Mouse (Mus musculus): ENCODE data around the gene Zfp472. TPM values are rescaled to one million over a fixed set of nuclear protein-coding genes. Genes with fewer than 3 reads are reported as not detected.
A peak's percentile ranks its signal among the peaks of the same experiment; 100 is the strongest.
"Not testable (repeated sequence)": the region's sequence is repeated elsewhere in the genome, so short reads cannot be mapped to it uniquely, and the experiment has no call there.

Gene Zfp472
- polyA plus RNA-seq, 1 experiment = 13.6 TPM

GRCm38 (mm10) chr17:32981361-32981760, 15.7 kb downstream of the Zfp472 start:
- no peak for TF ChIP-seq POLR2A (IDR thresholded peaks at IDR 0.05; ENCODE audit: borderline replicate concordance, control insufficient read depth, low read depth, low read length)
- TF ChIP-seq CTCF (IDR thresholded peaks at IDR 0.05; ENCODE audit: control insufficient read depth, insufficient read depth, low read length) = no peak
- WGBS = 92% methylated on average over 4 of the region's 4 CpGs
- Histone ChIP-seq H3K4me3 (replicated peaks; ENCODE audit: control insufficient read depth, low read depth, low read length) (no peak overlapping the region), H3K27ac (ENCODE audit: control insufficient read depth, insufficient read depth, low read depth, low read length, poor library complexity) (no peak overlapping the region), H3K4me1 (ENCODE audit: control insufficient read depth, insufficient read depth, low read length) (no peaks in the 10 kb centered on the region)

- H3K4me1 ChIP-seq (ENCODE audit: control insufficient read depth, insufficient read depth, low read length) = no peaks in the 10 kb centered on the region
- TF ChIP-seq CTCF (IDR thresholded peaks at IDR 0.05; ENCODE audit: control insufficient read depth, insufficient read depth, low read length) (no peak), POLR2A (IDR thresholded peaks at IDR 0.05; ENCODE audit: borderline replicate concordance, control insufficient read depth, low read depth, low read length) (no peak)
- no peak overlapping the region for H3K4me3 ChIP-seq (replicated peaks; ENCODE audit: control insufficient read depth, low read depth, low read length)
- H3K27ac ChIP-seq (ENCODE audit: control insufficient read depth, insufficient read depth, low read depth, low read length, poor library complexity) = no peak overlapping the region
- 66% methylated on average over 4 of the region's 4 CpGs for WGBS
Observed at GRCm38 (mm10) chr17:32986301-32986700, 20.7 kb downstream of the Zfp472 start.

- TF ChIP-seq CTCF (IDR thresholded peaks at IDR 0.05; ENCODE audit: control insufficient read depth, insufficient read depth, low read length) (0 out of 2 replicates have a peak, but pooled peaks have one; percentile 29), POLR2A (IDR thresholded peaks at IDR 0.05; ENCODE audit: borderline replicate concordance, control insufficient read depth, low read depth, low read length) (no peak)
- no peaks in the 10 kb centered on the region for H3K4me1 ChIP-seq (ENCODE audit: control insufficient read depth, insufficient read depth, low read length)
- no peak overlapping the region for H3K4me3 ChIP-seq (replicated peaks; ENCODE audit: control insufficient read depth, low read depth, low read length)
- 58% methylated on average over 12 of the region's 12 CpGs for WGBS
- no peak overlapping the region for H3K27ac ChIP-seq (ENCODE audit: control insufficient read depth, insufficient read depth, low read depth, low read length, poor library complexity)
Observed at GRCm38 (mm10) chr17:32991965-32992698, 26.5 kb downstream of the Zfp472 start.

GRCm38 (mm10) chr17:32992699-32993474, 27.3 kb downstream of the Zfp472 start, which contains the start of gene Zfp952:
Gene Zfp952, plus strand, starts transcription at chr17:32993129.
- WGBS = 2% methylated on average over 21 of the region's 21 CpGs
- TF ChIP-seq CTCF (IDR thresholded peaks at IDR 0.05; ENCODE audit: control insufficient read depth, insufficient read depth, low read length) = no peak
- no peak for TF ChIP-seq POLR2A (IDR thresholded peaks at IDR 0.05; ENCODE audit: borderline replicate concordance, control insufficient read depth, low read depth, low read length)
- no peaks in the 10 kb centered on the region for H3K4me1 ChIP-seq (ENCODE audit: control insufficient read depth, insufficient read depth, low read length)
- peak within 1 kb of the TSS; percentile 79 for H3K27ac ChIP-seq (ENCODE audit: control insufficient read depth, insufficient read depth, low read depth, low read length, poor library complexity)
- peak within 1 kb of the TSS; percentile 91 for H3K4me3 ChIP-seq (replicated peaks; ENCODE audit: control insufficient read depth, low read depth, low read length)

GRCm38 (mm10) chr17:32998492-32998891, 32.9 kb downstream of the Zfp472 start:
- WGBS = 85% methylated on average over 2 of the region's 2 CpGs
- H3K4me3 ChIP-seq (replicated peaks; ENCODE audit: control insufficient read depth, low read depth, low read length) = no peak overlapping the region
- no peak overlapping the region for H3K27ac ChIP-seq (ENCODE audit: control insufficient read depth, insufficient read depth, low read depth, low read length, poor library complexity)
- no peaks in the 10 kb centered on the region for H3K4me1 ChIP-seq (ENCODE audit: control insufficient read depth, insufficient read depth, low read length)
- TF ChIP-seq CTCF (IDR thresholded peaks at IDR 0.05; ENCODE audit: control insufficient read depth, insufficient read depth, low read length) (no peak), POLR2A (IDR thresholded peaks at IDR 0.05; ENCODE audit: borderline replicate concordance, control insufficient read depth, low read depth, low read length) (no peak)

GRCm38 (mm10) chr17:33008337-33008736, 42.7 kb downstream of the Zfp472 start:
- H3K27ac ChIP-seq (ENCODE audit: control insufficient read depth, insufficient read depth, low read depth, low read length, poor library complexity) = no peak overlapping the region
- H3K4me1 ChIP-seq (ENCODE audit: control insufficient read depth, insufficient read depth, low read length) = no peaks in the 10 kb centered on the region
- WGBS = 35% methylated on average over 9 of the region's 9 CpGs
- peak; percentile 16; the same call in 1 of the 2 replicates for TF ChIP-seq CTCF (IDR thresholded peaks at IDR 0.05; ENCODE audit: control insufficient read depth, insufficient read depth, low read length)
- no peak for TF ChIP-seq POLR2A (IDR thresholded peaks at IDR 0.05; ENCODE audit: borderline replicate concordance, control insufficient read depth, low read depth, low read length)
- H3K4me3 ChIP-seq (replicated peaks; ENCODE audit: control insufficient read depth, low read depth, low read length) = no peak overlapping the region

GRCm38 (mm10) chr17:33020434-33020833, 54.8 kb downstream of the Zfp472 start:
- not testable (repeated sequence) for H3K27ac ChIP-seq (ENCODE audit: control insufficient read depth, insufficient read depth, low read depth, low read length, poor library complexity); H3K4me1 ChIP-seq (ENCODE audit: control insufficient read depth, insufficient read depth, low read length); H3K4me3 ChIP-seq (replicated peaks; ENCODE audit: control insufficient read depth, low read depth, low read length)

Other genes with a start within 250 kb of the Zfp472 start
- 9.7 and 13.5 TPM in 2 replicates for gene Zfp871, start 177.5 kb upstream of the Zfp472 start, polyA plus RNA-seq (2011; ENCODE audit: insufficient read depth, insufficient read length, low replicate concordance, missing spikeins)
- gene Zfp811, start 155.9 kb upstream of the Zfp472 start, polyA plus RNA-seq (2011; ENCODE audit: insufficient read depth, insufficient read length, low replicate concordance, missing spikeins) = 0.45 and 1.3 TPM in 2 replicates
- gene Zfp799, start 135.6 kb upstream of the Zfp472 start, polyA plus RNA-seq (2011; ENCODE audit: insufficient read depth, insufficient read length, low replicate concordance, missing spikeins) = 0.49 and 5.1 TPM in 2 replicates
- gene Zfp870, start 74.2 kb upstream of the Zfp472 start, polyA plus RNA-seq (2011; ENCODE audit: insufficient read depth, insufficient read length, low replicate concordance, missing spikeins) = 0.81 and 1.6 TPM in 2 replicates
- 1.00 TPM in 1 of 2 replicates, not detected in the other for gene Cyp4f14, start 48.5 kb upstream of the Zfp472 start, polyA plus RNA-seq (2011; ENCODE audit: insufficient read depth, insufficient read length, low replicate concordance, missing spikeins)
- 43.1 and 46.3 TPM in 2 replicates for gene Cyp4f13, start 18.4 kb upstream of the Zfp472 start, polyA plus RNA-seq (2011; ENCODE audit: insufficient read depth, insufficient read length, low replicate concordance, missing spikeins)
- gene Zfp952, start 27.3 kb downstream of the Zfp472 start, polyA plus RNA-seq (2011; ENCODE audit: insufficient read depth, insufficient read length, low replicate concordance, missing spikeins) = 3.8 and 5.8 TPM in 2 replicates
- 1.8 and 4.5 TPM in 2 replicates for gene Zfp763, start 67.6 kb downstream of the Zfp472 start, polyA plus RNA-seq (2011; ENCODE audit: insufficient read depth, insufficient read length, low replicate concordance, missing spikeins)
- not detected in 2 replicates for gene 4921501E09Rik, start 102.2 kb downstream of the Zfp472 start, polyA plus RNA-seq (2011; ENCODE audit: insufficient read depth, insufficient read length, low replicate concordance, missing spikeins)
- gene Zfp563, start 123.5 kb downstream of the Zfp472 start, polyA plus RNA-seq (2011; ENCODE audit: insufficient read depth, insufficient read length, low replicate concordance, missing spikeins) = 1.5 and 2.6 TPM in 2 replicates
- gene Morc2b, start 173.9 kb downstream of the Zfp472 start, polyA plus RNA-seq (2011; ENCODE audit: insufficient read depth, insufficient read length, low replicate concordance, missing spikeins) = not detected in 2 replicates
- 0.42 TPM in 1 of 2 replicates, not detected in the other for gene Olfr55, start 202.6 kb downstream of the Zfp472 start, polyA plus RNA-seq (2011; ENCODE audit: insufficient read depth, insufficient read length, low replicate concordance, missing spikeins)
- gene Olfr239, start 225.5 kb downstream of the Zfp472 start, polyA plus RNA-seq (2011; ENCODE audit: insufficient read depth, insufficient read length, low replicate concordance, missing spikeins) = not detected in 2 replicates

Measured in bone marrow, adult 2 months (tissue).